Mouse (Mus musculus) thymus, postnatal 4 days (tissue): ENCODE data around the gene Hdgfl3.
"Not testable (repeated sequence)": the region's sequence is repeated elsewhere in the genome, so short reads cannot be mapped to it uniquely, and the experiment has no call there.

Source experiments
- DNase-seq: peaks from one replicate; pipeline ENCODE4 v3.0.0; 2021

Gene Hdgfl3

GRCm38 (mm10) chr7:81851706-81852105 lies 82.6 kb downstream of the Hdgfl3 start:
- DNase-seq, result no peak

- no peak for DNase-seq
These were observed 84.1 kb downstream of the Hdgfl3 start for GRCm38 (mm10) chr7:81850171-81850570.

- DNase-seq, result no peak
These were observed 84.6 kb downstream of the Hdgfl3 start for GRCm38 (mm10) chr7:81849633-81850032.

GRCm38 (mm10) chr7:81849214-81849613 lies 85.1 kb downstream of the Hdgfl3 start:
- DNase-seq, result no peak

GRCm38 (mm10) chr7:81847777-81848176 lies 86.5 kb downstream of the Hdgfl3 start:
- no peak for DNase-seq

- DNase-seq, result no peak
These were observed 87.3 kb downstream of the Hdgfl3 start for GRCm38 (mm10) chr7:81847010-81847409.

GRCm38 (mm10) chr7:81846008-81846407 lies 88.3 kb downstream of the Hdgfl3 start:
- DNase-seq, result no peak

GRCm38 (mm10) chr7:81845313-81845712 lies 89.0 kb downstream of the Hdgfl3 start:
- DNase-seq, result no peak

GRCm38 (mm10) chr7:81844801-81845200 lies 89.5 kb downstream of the Hdgfl3 start:
- DNase-seq, result no peak

GRCm38 (mm10) chr7:81843903-81844302 lies 90.4 kb downstream of the Hdgfl3 start:
- DNase-seq, result no peak

- DNase-seq, result no peak
These were observed 91.3 kb downstream of the Hdgfl3 start for GRCm38 (mm10) chr7:81842998-81843397.

- no peak for DNase-seq
These were observed 92.1 kb downstream of the Hdgfl3 start for GRCm38 (mm10) chr7:81842141-81842540.

- no peak for DNase-seq
These were observed 92.8 kb downstream of the Hdgfl3 start for GRCm38 (mm10) chr7:81841439-81841838.

GRCm38 (mm10) chr7:81840661-81841181 lies 93.6 kb downstream of the Hdgfl3 start:
- no peak for DNase-seq

- no peak for DNase-seq
These were observed 94.5 kb downstream of the Hdgfl3 start for GRCm38 (mm10) chr7:81839746-81840145.

GRCm38 (mm10) chr7:81837771-81838170 lies 96.5 kb downstream of the Hdgfl3 start:
- DNase-seq, result not testable (repeated sequence)

- DNase-seq, result no peak
These were observed 98.8 kb downstream of the Hdgfl3 start for GRCm38 (mm10) chr7:81835430-81835829.

GRCm38 (mm10) chr7:81834847-81835246 lies 99.4 kb downstream of the Hdgfl3 start:
- peak; percentile 49 for DNase-seq
